Mouse (Mus musculus) ES-E14 (cell line): ENCODE measurements at regions not wholly inside any gene's neighbourhood (a gene's known extent, or its start where the extent isn't known, plus 50 kb on each side); places are given as distances from the start of the nearest gene placed in this dataset.

Experiments used
- CHD2 ChIP-seq: IDR thresholded peaks from 2 replicates; pipeline ENCODE4 v1.6.1; 2014; ENCODE audit warnings: mild to moderate bottlenecking, low read depth, low read length, inconsistent platforms
- HCFC1 ChIP-seq: IDR thresholded peaks from 2 replicates; pipeline ENCODE4 v1.6.1; 2012; ENCODE audit warnings: low read length, inconsistent platforms, borderline replicate concordance; ENCODE audit not compliant: insufficient read depth
- MAFK ChIP-seq: IDR thresholded peaks from 2 replicates; pipeline ENCODE4 v1.6.1; 2014; ENCODE audit warnings: mild to moderate bottlenecking, low read depth, low read length, inconsistent platforms; ENCODE audit not compliant: insufficient read depth
- ZC3H11A ChIP-seq: IDR thresholded peaks from 2 replicates; pipeline ENCODE4 v1.6.1; 2012; ENCODE audit warnings: low read depth, mild to moderate bottlenecking, inconsistent platforms, low read length, borderline replicate concordance
- ZNF384 ChIP-seq: IDR thresholded peaks from 2 replicates; pipeline ENCODE4 v1.6.1; 2012; ENCODE audit warnings: low read depth, low read length, inconsistent platforms

DNA sequence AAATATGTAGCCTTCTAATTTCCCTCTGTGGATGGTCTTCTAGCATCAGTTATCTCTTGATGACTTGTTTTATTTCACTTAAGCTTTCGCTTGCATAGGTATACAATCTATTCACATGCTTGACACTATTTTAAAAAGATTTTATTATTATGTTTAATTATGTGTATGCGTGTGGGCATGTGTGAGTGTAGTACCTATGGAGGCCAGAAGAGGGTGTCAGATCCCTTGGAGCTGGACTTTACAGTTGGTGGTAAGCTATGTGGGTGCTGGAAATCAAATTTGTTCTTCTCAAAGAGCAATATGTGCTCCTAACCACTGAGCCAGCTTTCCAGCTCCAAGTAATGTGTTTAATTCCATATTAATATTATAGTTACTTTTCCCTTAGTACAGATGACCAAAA is 372.6 kb upstream of the Camk1g start:
- TF ChIP-seq ZNF384 (no peak), ZC3H11A (peak; percentile 73; the same call in 1 of the 2 replicates), MAFK (no peak), CHD2 (no peak), HCFC1 (no peak)
